Mouse (Mus musculus) embryo, embryonic 11.5 days (tissue): ENCODE measurements around the gene Gm15056.

Source experiments
- DNase-seq: peaks from one replicate; pipeline ENCODE4 v3.0.0-alpha.2; 2012; ENCODE audit warnings: low read depth, low spot score

The Gm15056 gene

DNA sequence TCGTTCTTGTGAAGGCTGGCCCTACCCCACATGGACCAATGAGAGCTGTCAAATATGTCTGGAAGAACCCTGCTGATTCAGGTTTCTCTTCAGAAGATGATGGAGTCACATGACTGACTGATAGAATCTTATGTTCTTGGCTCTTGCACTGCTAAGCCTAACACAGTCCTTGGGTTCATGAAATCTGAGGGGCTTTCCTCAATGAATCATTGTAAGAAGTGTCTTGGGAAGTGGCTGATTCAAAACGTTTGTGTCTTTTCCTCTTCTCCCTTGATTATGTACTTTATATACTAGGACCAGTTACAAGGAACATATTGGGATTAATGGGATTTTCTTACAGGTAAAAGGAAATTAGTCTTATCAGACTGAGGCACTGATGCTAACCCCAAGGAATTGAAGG, at the start of gene Gm15056:
TSS of gene Gm15056 (minus strand) at position 101 of the 400 bp plus-strand sequence.
- no peak for DNase-seq

DNA sequence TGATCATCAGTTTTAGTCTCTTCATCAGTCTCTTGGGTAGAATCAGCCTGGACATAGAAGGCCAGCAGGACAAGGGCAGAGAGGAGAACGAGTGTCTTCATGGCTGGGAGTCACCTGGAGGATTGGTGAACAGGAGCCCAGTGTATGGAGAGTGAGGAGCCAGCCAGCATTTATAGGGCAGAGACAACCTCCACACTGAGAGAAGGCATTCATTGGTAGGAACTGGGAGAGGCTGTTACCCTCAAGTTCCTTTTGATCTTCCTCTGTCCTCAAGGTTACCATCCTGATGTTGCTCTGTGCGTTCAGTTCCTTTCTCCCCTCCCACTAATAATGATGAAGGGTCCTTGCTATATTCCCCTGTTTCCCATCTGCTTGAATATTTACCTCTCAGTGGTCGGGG, 42.2 kb upstream of the Gm15056 start, which contains the start of gene AY761185:
TSS of gene AY761185 (minus strand) at position 101 of the 400 bp plus-strand sequence.
- DNase-seq: no peak

DNA sequence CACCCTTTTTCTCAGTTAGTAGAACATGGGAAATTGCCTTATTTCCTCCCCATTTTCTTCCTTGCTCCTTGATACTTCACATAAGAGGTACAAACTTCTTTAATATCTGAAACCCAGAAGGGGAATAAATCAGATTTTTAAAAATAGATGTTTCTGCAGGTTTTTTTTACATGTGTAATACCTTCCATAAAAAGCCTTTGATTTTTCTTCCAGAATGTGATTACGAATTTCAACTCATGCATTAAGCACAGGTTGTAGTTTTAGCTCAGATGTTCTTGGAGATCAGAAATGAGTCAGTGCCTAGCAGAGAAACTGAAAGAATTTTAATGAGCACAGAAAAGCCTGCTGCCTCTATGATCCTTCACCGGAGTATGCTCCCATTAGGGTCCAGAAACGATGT, 19.5 kb upstream of the Gm15056 start, which contains the start of gene Gm6040:
TSS of gene Gm6040 (minus strand) at position 101 of the 400 bp plus-strand sequence.
- no peak for DNase-seq

DNA sequence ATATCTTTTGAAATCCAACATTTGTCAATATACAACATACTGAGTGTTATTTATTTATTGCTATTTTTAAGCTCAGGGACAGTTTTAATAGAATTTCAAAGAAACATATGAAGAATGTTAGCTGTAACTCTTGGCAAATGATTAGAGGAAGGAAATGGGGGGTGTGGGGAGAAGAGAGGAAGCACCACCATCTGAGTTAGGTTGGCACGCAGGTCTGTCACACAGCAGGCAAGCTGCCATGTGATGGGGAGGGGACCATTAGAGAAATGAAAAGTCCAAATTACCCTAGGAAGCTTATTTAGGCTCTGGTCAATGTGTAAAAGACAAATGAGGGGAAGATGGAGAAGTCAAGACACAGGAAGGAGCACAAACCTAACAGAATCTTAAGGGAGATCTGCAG, 9.9 kb upstream of the Gm15056 start:
- no peak for DNase-seq

DNA sequence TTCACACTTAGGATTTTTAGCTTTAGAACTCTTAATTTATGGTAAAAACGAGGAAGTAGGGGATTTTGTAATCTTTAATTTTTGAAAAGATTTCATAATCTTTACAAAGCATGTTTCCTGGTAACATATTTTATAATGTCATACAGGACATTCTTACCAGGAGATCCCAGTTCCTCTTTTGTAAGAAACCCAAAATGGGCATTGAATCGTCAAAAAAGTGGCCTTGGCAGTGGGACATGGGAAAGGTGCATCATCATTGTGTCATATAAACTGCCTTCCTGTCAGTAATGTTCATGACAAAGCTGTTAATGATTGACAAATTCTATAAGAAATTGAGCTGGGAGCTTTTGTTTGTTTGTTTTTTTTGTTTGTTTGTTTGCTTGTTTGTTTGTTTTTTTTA, 5.8 kb upstream of the Gm15056 start:
- no peak for DNase-seq

DNA sequence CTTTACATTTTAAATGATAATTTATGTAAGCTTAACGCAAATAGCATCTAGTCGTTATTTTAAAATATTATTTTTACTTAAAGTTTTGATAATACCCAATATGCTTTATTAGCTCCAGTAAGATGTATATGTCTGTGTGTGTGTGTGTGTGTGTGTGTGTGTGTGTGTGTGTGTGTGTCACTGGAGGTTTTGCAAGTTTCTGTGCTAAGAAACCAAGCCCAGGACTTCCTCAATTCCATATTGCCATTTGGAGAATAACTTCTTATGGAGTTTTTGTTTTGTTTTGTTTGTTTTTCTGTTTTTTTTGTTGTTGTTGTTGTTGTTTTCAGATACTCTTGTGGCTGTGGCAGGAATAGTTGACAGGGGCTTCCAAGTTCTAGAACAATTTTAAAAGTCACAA, 4.7 kb upstream of the Gm15056 start:
- DNase-seq: no peak

DNA sequence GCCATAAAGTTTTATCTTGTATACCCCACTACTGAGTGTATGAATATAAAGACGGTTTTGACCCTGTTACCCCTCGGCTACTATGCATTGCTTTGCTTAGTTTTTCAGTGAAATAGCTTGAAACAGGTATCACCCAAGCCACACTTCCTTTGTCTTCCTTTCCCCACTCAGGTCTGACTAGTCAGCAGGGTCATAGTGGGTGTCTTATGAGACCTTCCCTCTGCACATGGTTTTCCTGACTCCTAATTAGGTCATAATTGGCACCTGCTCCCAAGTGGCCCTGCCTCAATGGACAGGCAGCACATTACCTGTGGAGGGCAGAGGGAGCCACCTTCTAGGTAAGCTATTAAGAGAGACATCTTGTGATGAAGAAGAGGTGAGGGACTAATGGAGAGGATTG, 10.1 kb downstream of the Gm15056 start, which contains the start of gene Defb33:
TSS of gene Defb33 (plus strand) at position 301 of the 400 bp plus-strand sequence.
- DNase-seq: no peak

DNA sequence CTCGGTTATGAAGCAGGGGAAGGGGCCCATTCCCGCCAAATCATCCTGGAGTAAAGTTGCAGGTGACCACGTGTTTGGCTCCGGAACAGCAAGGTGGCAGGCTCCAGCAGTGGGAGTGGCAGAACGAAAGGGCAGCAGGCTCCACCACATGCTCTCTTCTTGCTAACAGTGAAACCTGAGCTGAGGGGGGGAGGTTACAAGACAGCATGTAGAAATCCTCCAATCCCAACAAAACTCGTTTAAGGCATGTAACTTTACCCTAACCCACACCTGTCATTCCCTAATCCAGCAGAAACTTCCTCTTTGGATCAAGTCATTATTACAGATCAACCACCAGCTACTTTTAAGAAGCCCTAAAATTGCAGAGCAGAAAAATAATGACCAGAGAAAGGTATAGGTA, 27.8 kb downstream of the Gm15056 start:
- DNase-seq: no peak
